ENCODE assay signal across 9 mouse cellular contexts in genomic region chr5:90902380-90903260, GRCm38 (mm10). TPM values are rescaled to one million over a fixed set of nuclear protein-coding genes. Genes with fewer than 3 reads are reported as not detected.
A peak's percentile ranks its signal among the peaks of the same experiment; 100 is the strongest.
DNase-seq lines count a peak whose midpoint lies in the region; ATAC-seq and TF ChIP-seq lines count a peak whose summit lies in the region.
"Had no signal": no experiment of that assay in that cellular context is flagged by ENCODE, and none has a peak within 500 bp of the region (broad histone marks: within the 10 kb centered on the region; RNA-seq: fewer than 3 reads in every experiment).

No protein-coding gene starts in this region.

- peak; percentile 46 for TF ChIP-seq CTCF in heart, adult 2 months (IDR thresholded peaks at IDR 0.05)
- TF ChIP-seq CTCF in forebrain, postnatal 0 days (IDR thresholded peaks at IDR 0.05; ENCODE audit: low read depth), result peak; percentile 40

- no peak for DNase-seq in heart, adult 2 months
- DNase-seq in heart, adult 18-20 months, result no peak
- DNase-seq in forebrain, postnatal 0 days, result peak; percentile 33
- peak; percentile 55 for DNase-seq in retina, embryonic 14.5 days (ENCODE audit: low spot score)
- no peak for DNase-seq in ovary, postnatal 14 days (ENCODE audit: low spot score)
- no peak for DNase-seq in layer of hippocampus, postnatal 25 days (ENCODE audit: extremely low spot score in 1 of 2, low spot score in 1 of 2)

- H3K9ac ChIP-seq in heart, adult 2 months (ENCODE audit: low read depth, low read length), result no peak overlapping the region
- H3K9ac ChIP-seq in forebrain, postnatal 0 days, result no peak overlapping the region
- H3K9ac ChIP-seq in liver, embryonic 12.5 days, result no peak overlapping the region

- 8% methylated on average over 10 of the region's 10 CpGs for WGBS in heart, adult 2 months
- WGBS in forebrain, postnatal 0 days, result 11% methylated on average over 10 of the region's 10 CpGs
- 5% methylated on average over 10 of the region's 10 CpGs for WGBS in liver, embryonic 12.5 days (ENCODE audit: insufficient replicate concordance)

- peak; percentile 64 for ATAC-seq in CD4-positive, CD25-positive, alpha-beta regulatory T cell, adult 4 months
- ATAC-seq in forebrain, postnatal 0 days, result peak; percentile 53
- ATAC-seq in liver, embryonic 12.5 days, result no peak

- intact Hi-C loops in heart, adult 2 months (cut with DNase I), result loop anchor here (5.0 kb wide), 1 partner anchor 115 kb away; the partner anchor contains the start of gene Cxcl3

- no peaks in the 10 kb centered on the region for H3K9me3 ChIP-seq in forebrain, postnatal 0 days (ENCODE audit: low read length)
- no peaks in the 10 kb centered on the region for H3K9me3 ChIP-seq in liver, embryonic 12.5 days (replicated peaks)

- H3K27me3 ChIP-seq in heart, adult 2 months (ENCODE audit: control insufficient read depth, insufficient read depth, low read length), result 0 out of 2 replicates have a peak, but pooled peaks cover 2% of the 10 kb centered on the region
- H3K27me3 ChIP-seq in forebrain, postnatal 0 days (ENCODE audit: insufficient read depth, low read length), result peaks cover 8% of the 10 kb centered on the region
- peaks cover 28% of the 10 kb centered on the region for H3K27me3 ChIP-seq in liver, embryonic 12.5 days (replicated peaks)

- no peaks in the 10 kb centered on the region for H3K36me3 ChIP-seq in heart, adult 2 months (ENCODE audit: control insufficient read depth, insufficient read depth, low read length)
- H3K36me3 ChIP-seq in forebrain, postnatal 0 days (ENCODE audit: insufficient read depth), result no peaks in the 10 kb centered on the region
- H3K36me3 ChIP-seq in liver, embryonic 12.5 days, result no peaks in the 10 kb centered on the region

- TF ChIP-seq POLR2A in heart, adult 2 months (IDR thresholded peaks at IDR 0.05; ENCODE audit: insufficient read depth, low read depth, low read length), result no peak

- H3K4me3 ChIP-seq in heart, adult 2 months, result no peak overlapping the region
- H3K4me3 ChIP-seq in forebrain, postnatal 0 days (ENCODE audit: low read depth, low read length), result peak overlapping the region; percentile 27
- H3K4me3 ChIP-seq in liver, embryonic 12.5 days, result no peak overlapping the region

- H3K4me2 ChIP-seq in forebrain, postnatal 0 days (ENCODE audit: low read depth), result peak overlapping the region; percentile 65
- peak overlapping the region; percentile 48 for H3K4me2 ChIP-seq in liver, embryonic 12.5 days

- TF ChIP-seq EP300 in heart, adult 2 months (IDR thresholded peaks at IDR 0.05; ENCODE audit: insufficient read depth, low read depth, low read length), result no peak

- H3K27ac ChIP-seq in heart, adult 2 months, result no peak overlapping the region
- no peak overlapping the region for H3K27ac ChIP-seq in forebrain, postnatal 0 days (ENCODE audit: low read depth, low read length)
- H3K27ac ChIP-seq in liver, embryonic 12.5 days, result no peak overlapping the region
- H3K27ac ChIP-seq: macrophage had no signal

- no peaks in the 10 kb centered on the region for H3K79me2 ChIP-seq in heart, adult 2 months (replicated peaks; ENCODE audit: control insufficient read depth, insufficient read depth, low read length)

- H3K4me1 ChIP-seq in heart, adult 2 months (ENCODE audit: control insufficient read depth, insufficient read depth, low read length), result peaks cover 5% of the 10 kb centered on the region
- no peaks in the 10 kb centered on the region for H3K4me1 ChIP-seq in forebrain, postnatal 0 days (ENCODE audit: insufficient read depth)
- H3K4me1 ChIP-seq in liver, embryonic 12.5 days, result no peaks in the 10 kb centered on the region

RNA-seq across cellular contexts. Expression of gene Cxcl2, which starts 1.1 kb away (rescaled TPM):
- not detected for total RNA-seq in heart, adult 2 months (2021)
- polyA plus RNA-seq in heart, adult 2 months (2012; rRNA removed), result 0.35 and 0.84 TPM in 2 replicates
- total RNA-seq in heart, adult 18-20 months (2021), result not detected
- polyA plus RNA-seq in CD4-positive, CD25-positive, alpha-beta regulatory T cell, adult 4 months (2017; shearing (Covaris generic)), result 1 to 10 TPM; 1.5 to 2.9 TPM
- not detected in 2 replicates for total RNA-seq in forebrain, postnatal 0 days (2014; rRNA removed)
- polyA plus RNA-seq in forebrain, postnatal 0 days (2015; fragmentation: Nextera tagmentation; extraction: Ambion mirVana), result not detected in 2 replicates
- polyA plus RNA-seq in liver, embryonic 12.5 days (2016; fragmentation: Nextera tagmentation; extraction: Ambion mirVana), result 0.44 TPM in 1 of 2 replicates, not detected in the other
- total RNA-seq in layer of hippocampus, postnatal 25 days (2021), result not detected

RNA-seq across cellular contexts. Expression of gene Cxcl1, which starts 11.6 kb away (rescaled TPM):
- 1 to 10 TPM in 1 of 2 experiments, under 1 TPM in 1; 0.48 to 1.0 TPM for total RNA-seq in heart, adult 2 months (2021)
- polyA plus RNA-seq in heart, adult 2 months (2012; rRNA removed), result 2.0 and 2.8 TPM in 2 replicates
- under 1 TPM; 0.27 to 0.54 TPM for total RNA-seq in heart, adult 18-20 months (2021)
- polyA plus RNA-seq in CD4-positive, CD25-positive, alpha-beta regulatory T cell, adult 4 months (2017; shearing (Covaris generic)), result not detected
- not detected in 2 replicates for total RNA-seq in forebrain, postnatal 0 days (2014; rRNA removed)
- 0.25 and 0.48 TPM in 2 replicates for polyA plus RNA-seq in forebrain, postnatal 0 days (2015; fragmentation: Nextera tagmentation; extraction: Ambion mirVana)
- polyA plus RNA-seq in liver, embryonic 12.5 days (2016; fragmentation: Nextera tagmentation; extraction: Ambion mirVana), result 0.21 and 0.24 TPM in 2 replicates
- total RNA-seq in layer of hippocampus, postnatal 25 days (2021), result under 1 TPM in 1 of 2 experiments, not detected in 1; 0.32 TPM

RNA-seq across cellular contexts. Expression of gene Mthfd2l, which starts 28.3 kb away (rescaled TPM):
- 1 to 10 TPM; 9.1 to 9.8 TPM for total RNA-seq in heart, adult 2 months (2021)
- polyA plus RNA-seq in heart, adult 2 months (2012; rRNA removed), result 8.4 and 8.7 TPM in 2 replicates
- 10 to 100 TPM in 1 of 2 experiments, 1 to 10 TPM in 1; 8.3 to 11.1 TPM for total RNA-seq in heart, adult 18-20 months (2021)
- 1 to 10 TPM; 1.3 to 2.0 TPM for polyA plus RNA-seq in CD4-positive, CD25-positive, alpha-beta regulatory T cell, adult 4 months (2017; shearing (Covaris generic))
- 74.5 and 76.1 TPM in 2 replicates for total RNA-seq in forebrain, postnatal 0 days (2014; rRNA removed)
- 43.3 and 46.6 TPM in 2 replicates for polyA plus RNA-seq in forebrain, postnatal 0 days (2015; fragmentation: Nextera tagmentation; extraction: Ambion mirVana)
- polyA plus RNA-seq in liver, embryonic 12.5 days (2016; fragmentation: Nextera tagmentation; extraction: Ambion mirVana), result 11.4 and 13.9 TPM in 2 replicates
- total RNA-seq in layer of hippocampus, postnatal 25 days (2021), result 10 to 100 TPM; 13.7 to 15.8 TPM

Comparison
In these comparisons a context has a peak if more than half of its experiments do, and no peak if none do; other contexts are left out.
1. DNase-seq: peak in forebrain, postnatal 0 days (single experiment) and retina, embryonic 14.5 days (single experiment); none in heart, adult 2 months (0 of 2), heart, adult 18-20 months (0 of 2), ovary, postnatal 14 days (single experiment) and layer of hippocampus, postnatal 25 days (0 of 2).